Comparison of ENCODE assay signal across 8 mouse cellular contexts in genomic region chr5:139484185-139484814, GRCm38 (mm10). TPM values are rescaled to one million over a fixed set of nuclear protein-coding genes. Genes with fewer than 3 reads are reported as not detected.
DNase-seq lines count a peak whose midpoint lies in the region; ATAC-seq lines count a peak whose summit lies in the region.

TSS of gene Zfand2a (minus strand) at chr5:139484549.

- peak within 1 kb of the TSS; percentile 95 for H3K4me2 ChIP-seq in lung, embryonic 16.5 days (ENCODE audit: low read depth, low read length)

- peak within 1 kb of the TSS; percentile 86 for H3K4me3 ChIP-seq in lung, embryonic 16.5 days (ENCODE audit: low read length)

- WGBS in lung, embryonic 16.5 days: under 1% methylated on average over 42 of the region's 42 CpGs

- peak within 1 kb of the TSS; percentile 77 for H3K27ac ChIP-seq in lung, embryonic 16.5 days (ENCODE audit: low read length)

- H3K9ac ChIP-seq in lung, embryonic 16.5 days (ENCODE audit: low read length): peak within 1 kb of the TSS; percentile 86

- H3K27me3 ChIP-seq in lung, embryonic 16.5 days (ENCODE audit: control insufficient read depth, insufficient read depth, low read depth, low read length): no peaks in the 10 kb centered on the region

- H3K4me1 ChIP-seq in lung, embryonic 16.5 days (replicated peaks; ENCODE audit: control insufficient read depth, insufficient read depth, low read length): peaks cover 8% of the 10 kb centered on the region

- 0 out of 2 replicates have a peak, but pooled peaks cover 2% of the 10 kb centered on the region for H3K9me3 ChIP-seq in lung, embryonic 16.5 days (ENCODE audit: control insufficient read depth, low read length)

- peak; percentile 99 for DNase-seq in MEL-GATA-1-ER (ENCODE audit: extremely low read depth, low read depth)
- DNase-seq in cerebellum, adult 8-10 months: peak; percentile 99
- peak; percentile 99 for DNase-seq in forelimb bud, embryonic 11.5 days (ENCODE audit: low read depth, low spot score)
- DNase-seq in layer of hippocampus, adult 9-10 months (ENCODE audit: low spot score): peak; percentile 99
- DNase-seq in ovary, postnatal 10 days (ENCODE audit: low spot score): peak; percentile 98
- peak; percentile 98 to 99 for DNase-seq in thymus, postnatal 10 days (ENCODE audit: low spot score in 2 of 2)

- ATAC-seq in hematopoietic stem cell, adult 5-6 weeks (replicated peaks in 1 of 2; ENCODE audit: insufficient read depth in 1 of 2, low FRiP score in 2 of 2, low TSS enrichment in 1 of 2, low read depth in 1 of 2, poor library complexity in 2 of 2, severe bottlenecking in 2 of 2): peak; percentile 98 to 99
- ATAC-seq in lung, embryonic 16.5 days (ENCODE audit: low read depth): peak; percentile 98

- peaks cover 9% of the 10 kb centered on the region for H3K36me3 ChIP-seq in lung, embryonic 16.5 days (ENCODE audit: control insufficient read depth, insufficient read depth, low read length)

RNA-seq across cellular contexts. Expression of gene Zfand2a, which starts in this region (rescaled TPM):
- total RNA-seq in hematopoietic stem cell, adult 5-6 weeks (2017): 28.8 and 39.8 TPM in 2 replicates
- 9.3 and 10.7 TPM in 2 replicates for polyA plus RNA-seq in lung, embryonic 16.5 days (2015; fragmentation: Nextera tagmentation; extraction: Ambion mirVana)

Comparison
In these comparisons a context has a peak if more than half of its experiments do, and no peak if none do; other contexts are left out.
1. Peak in every context shown above with its lines: DNase-seq, ATAC-seq, H3K4me3 ChIP-seq and H3K27ac ChIP-seq.